Mouse (Mus musculus) frontal cortex, adult 2 months (tissue): ENCODE data around the gene Hao2. TPM values are rescaled to one million over a fixed set of nuclear protein-coding genes. Genes with fewer than 3 reads are reported as not detected.

Experiments used
- DNase-seq, 2 experiments: peaks; one replicate each; pipeline ENCODE4 v3.0.0; 2022; ENCODE audit warnings: low spot score in 1 of 2; ENCODE audit errors: extremely low spot score in 1 of 2
- polyA plus RNA-seq: library from polyadenylated mRNA; depleted of rRNA; stranded (reverse); fragments of >200 nt; gene quantifications from 2 replicates; pipeline ENCODE4 v1.2.3, GENCODE M21; 2012; rRNA removed

Gene Hao2
- polyA plus RNA-seq = not detected in 2 replicates

- no peak for DNase-seq
These were observed at the start of gene Hao2 for GRCm38 (mm10) chr3:98893057-98893772. Gene Hao2 (minus strand): TSS chr3:98893239.

- DNase-seq = no peak
These were observed 48.6 kb upstream of the Hao2 start for GRCm38 (mm10) chr3:98941601-98942000.

- DNase-seq = no peak
These were observed 48.1 kb upstream of the Hao2 start for GRCm38 (mm10) chr3:98941066-98941551.

GRCm38 (mm10) chr3:98940225-98940624, 47.2 kb upstream of the Hao2 start:
- DNase-seq = peak in 1 of 2 experiments; percentile 6

- DNase-seq = no peak
These were observed 43.4 kb upstream of the Hao2 start for GRCm38 (mm10) chr3:98936446-98936845.

GRCm38 (mm10) chr3:98934601-98935000, 41.6 kb upstream of the Hao2 start:
- no peak for DNase-seq

GRCm38 (mm10) chr3:98934041-98934440, 41.0 kb upstream of the Hao2 start:
- DNase-seq = no peak

- no peak for DNase-seq
These were observed 39.4 kb upstream of the Hao2 start for GRCm38 (mm10) chr3:98932421-98932820.

GRCm38 (mm10) chr3:98931836-98932235, 38.8 kb upstream of the Hao2 start:
- DNase-seq = no peak

GRCm38 (mm10) chr3:98920417-98920816, 27.4 kb upstream of the Hao2 start:
- no peak for DNase-seq

- DNase-seq = no peak
These were observed 24.2 kb upstream of the Hao2 start for GRCm38 (mm10) chr3:98917260-98917659.

GRCm38 (mm10) chr3:98916856-98917255, 23.8 kb upstream of the Hao2 start:
- DNase-seq = no peak

- DNase-seq = peak in 1 of 2 experiments; percentile 72
These were observed 22.6 kb upstream of the Hao2 start for GRCm38 (mm10) chr3:98915659-98916058.

- no peak for DNase-seq
These were observed 20.6 kb upstream of the Hao2 start for GRCm38 (mm10) chr3:98913591-98913990.

- no peak for DNase-seq
These were observed 4.6 kb upstream of the Hao2 start for GRCm38 (mm10) chr3:98897606-98898005.

GRCm38 (mm10) chr3:98895071-98895601, 2.1 kb upstream of the Hao2 start:
- DNase-seq = peak in 1 of 2 experiments; percentile 55

- no peak for DNase-seq
These were observed 2.6 kb downstream of the Hao2 start for GRCm38 (mm10) chr3:98890430-98890829.

- DNase-seq = no peak
These were observed 4.8 kb downstream of the Hao2 start for GRCm38 (mm10) chr3:98888206-98888605.

GRCm38 (mm10) chr3:98880831-98881230, 12.2 kb downstream of the Hao2 start:
- DNase-seq = no peak

- DNase-seq = no peak
These were observed 12.8 kb downstream of the Hao2 start for GRCm38 (mm10) chr3:98880216-98880615.

GRCm38 (mm10) chr3:98868219-98868618, 24.8 kb downstream of the Hao2 start:
- no peak for DNase-seq

GRCm38 (mm10) chr3:98862800-98863199, 30.2 kb downstream of the Hao2 start:
- no peak for DNase-seq
